Mouse (Mus musculus) left cerebral cortex, postnatal 36 days (tissue): ENCODE measurements around the gene Tlr13. TPM values are rescaled to one million over a fixed set of nuclear protein-coding genes. Genes with fewer than 3 reads are reported as not detected.
A peak's percentile ranks its signal among the peaks of the same experiment; 100 is the strongest.

ENCODE experiments used
- DNase-seq, 2 experiments: peaks; one replicate each; pipeline ENCODE4 v3.0.0; 2021 to 2022; ENCODE audit warnings: low spot score in 2 of 2, mixed read lengths in 1 of 2
- intact Hi-C: fragments of 180-260 bp; cut with DNase I; formaldehyde crosslinking; loops from one replicate; pipeline ENCODE4 v1.15.1; 2025
- total RNA-seq, 2 experiments: library from RNA; stranded (reverse); gene quantifications; 2 replicates each; pipeline ENCODE4 v1.2.3; 2021

Tlr13 gene
- total RNA-seq: 1 to 10 TPM; 1.2 to 1.3 TPM

DNA sequence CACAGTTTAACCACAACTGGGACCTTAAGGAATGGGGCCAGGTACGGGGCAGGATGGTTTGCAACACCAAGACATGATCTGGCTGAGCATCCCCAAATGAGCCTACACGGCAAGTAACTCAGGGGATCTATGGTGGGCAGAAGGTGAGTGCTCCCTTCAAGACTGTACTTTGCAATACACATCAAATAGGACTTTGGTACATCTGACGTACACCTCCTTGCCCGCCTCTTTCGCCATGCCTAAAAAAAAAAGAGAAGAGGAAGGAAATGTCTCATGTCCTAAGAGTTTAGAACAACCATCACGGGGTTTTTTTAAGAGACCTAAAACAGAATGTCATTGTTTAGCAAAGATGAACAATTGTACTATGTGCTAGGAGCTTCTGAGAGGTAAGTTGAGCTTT lies at the start of gene Tlr13:
Gene Tlr13, plus strand, starts transcription at position 269 of the 400 bp plus-strand sequence.
- DNase-seq: no peak
- intact Hi-C loops: no loop called here

DNA sequence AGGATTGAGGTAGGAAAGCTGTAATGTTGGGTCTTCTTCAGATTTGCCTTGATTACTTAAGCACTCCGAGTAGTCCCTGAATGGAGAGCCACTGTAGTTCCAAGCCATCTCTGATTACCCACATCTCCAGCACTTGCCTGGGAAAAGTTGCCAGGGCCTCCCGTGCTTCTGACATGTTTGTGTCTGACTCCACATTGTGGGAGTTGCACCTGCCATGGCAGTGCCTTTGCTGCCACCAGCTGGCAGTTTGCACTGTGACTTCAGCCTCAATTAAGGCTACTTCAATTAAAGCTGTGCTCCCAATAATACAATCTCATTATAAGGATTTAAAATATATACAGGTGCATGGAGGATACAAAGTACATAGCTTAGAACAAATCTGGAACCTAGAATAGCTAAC lies 37.5 kb upstream of the Tlr13 start:
- intact Hi-C loops: no loop called here
- no peak for DNase-seq

DNA sequence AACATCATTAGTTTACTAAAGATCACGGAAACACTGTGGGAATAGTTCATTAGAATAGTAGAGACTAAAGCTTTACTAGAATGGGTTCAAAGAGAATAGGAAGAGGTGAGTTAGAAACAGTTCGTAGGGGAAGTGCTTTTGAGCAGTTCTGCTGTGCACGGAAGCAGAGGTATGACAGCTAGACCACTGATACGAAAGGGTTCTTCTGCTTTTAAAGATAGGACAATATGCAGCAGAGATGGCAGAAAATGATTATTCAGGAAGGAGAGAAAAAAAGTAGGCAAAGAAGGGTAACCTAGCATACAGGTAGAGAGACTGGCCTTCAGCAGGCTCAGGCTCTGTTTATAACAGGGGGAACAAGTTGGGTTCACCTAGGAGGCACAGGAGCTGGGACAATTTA lies 29.1 kb upstream of the Tlr13 start:
- no peak for DNase-seq
- intact Hi-C loops: no loop called here

DNA sequence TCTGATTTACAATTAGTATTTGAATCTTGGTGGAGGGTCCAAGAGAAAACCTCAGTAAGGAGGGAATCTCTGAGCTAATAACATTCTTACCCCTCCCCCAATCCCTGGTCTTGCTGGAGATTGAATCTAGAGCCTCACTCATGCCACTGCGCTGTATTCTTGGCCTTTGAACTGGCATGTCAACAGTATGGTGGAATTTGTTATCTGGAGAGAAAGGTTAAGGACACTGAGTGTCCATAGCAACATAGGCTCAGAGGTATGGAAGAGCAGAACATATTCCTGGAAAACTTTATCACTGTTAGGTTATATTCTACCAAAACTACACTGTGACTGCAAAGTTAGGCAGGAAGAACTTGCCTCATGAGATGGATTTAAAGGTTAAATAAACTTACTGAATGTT lies 28.3 kb upstream of the Tlr13 start:
- no peak for DNase-seq
- intact Hi-C loops: no loop called here

DNA sequence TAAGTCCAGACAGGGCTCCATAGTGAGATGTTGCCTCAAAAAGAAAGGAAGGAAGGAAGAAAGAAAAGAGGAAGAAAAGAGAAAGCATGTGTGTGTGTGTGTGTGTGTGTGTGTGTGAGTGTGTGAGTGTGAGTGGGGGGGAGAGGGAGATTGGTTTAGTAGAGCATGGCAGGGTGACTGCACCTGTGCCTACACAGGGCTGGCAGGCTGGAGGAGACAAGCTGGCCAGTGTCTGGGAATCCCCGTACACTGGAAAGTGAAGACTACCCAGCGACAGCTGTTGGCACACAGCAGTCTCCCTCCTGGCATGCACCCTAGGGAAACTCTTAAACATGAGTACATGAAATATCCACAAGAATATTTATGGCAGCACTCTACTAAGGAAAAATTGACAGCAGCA lies 20.2 kb upstream of the Tlr13 start:
- intact Hi-C loops: no loop called here
- DNase-seq: no peak

DNA sequence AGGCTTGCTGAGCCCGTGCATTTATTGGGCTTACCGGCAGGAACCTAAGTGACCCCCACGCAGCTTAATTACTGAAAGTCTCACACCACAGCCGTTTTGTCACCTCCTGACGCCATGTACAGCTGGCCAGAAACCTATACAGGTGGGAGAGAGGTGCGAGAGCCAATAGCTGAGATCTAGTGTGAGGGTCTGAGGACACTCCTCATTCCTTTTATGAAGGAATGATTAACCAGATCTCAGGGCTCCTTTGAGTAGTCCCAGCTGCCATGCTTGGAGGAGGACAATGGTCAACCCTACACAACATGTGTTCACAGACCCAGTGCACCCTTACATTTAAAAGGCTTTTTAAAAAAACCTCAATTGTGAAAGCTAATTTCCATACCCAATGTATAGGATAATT lies 14.7 kb upstream of the Tlr13 start:
- intact Hi-C loops: no loop called here
- no peak for DNase-seq

DNA sequence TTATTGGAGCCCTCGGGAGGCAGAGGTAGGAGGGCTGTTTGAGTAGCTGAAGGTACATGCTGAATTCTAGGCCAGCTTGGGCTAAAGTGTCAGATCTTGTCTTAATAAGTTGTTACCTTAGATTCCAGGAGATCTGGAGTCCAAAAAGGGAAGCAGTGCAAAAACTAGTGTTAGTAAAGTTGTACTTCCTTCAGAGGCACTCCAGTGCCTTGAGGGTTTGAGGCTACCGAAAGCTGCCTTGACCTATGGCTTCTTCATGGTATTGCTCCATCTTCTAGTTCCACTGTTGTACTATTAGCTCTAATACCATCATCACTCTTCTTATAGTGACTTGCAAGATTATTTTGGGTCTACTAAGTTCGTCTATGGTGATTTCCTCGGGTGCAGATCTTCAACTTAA lies 13.1 kb upstream of the Tlr13 start:
- intact Hi-C loops: no loop called here
- DNase-seq: no peak

DNA sequence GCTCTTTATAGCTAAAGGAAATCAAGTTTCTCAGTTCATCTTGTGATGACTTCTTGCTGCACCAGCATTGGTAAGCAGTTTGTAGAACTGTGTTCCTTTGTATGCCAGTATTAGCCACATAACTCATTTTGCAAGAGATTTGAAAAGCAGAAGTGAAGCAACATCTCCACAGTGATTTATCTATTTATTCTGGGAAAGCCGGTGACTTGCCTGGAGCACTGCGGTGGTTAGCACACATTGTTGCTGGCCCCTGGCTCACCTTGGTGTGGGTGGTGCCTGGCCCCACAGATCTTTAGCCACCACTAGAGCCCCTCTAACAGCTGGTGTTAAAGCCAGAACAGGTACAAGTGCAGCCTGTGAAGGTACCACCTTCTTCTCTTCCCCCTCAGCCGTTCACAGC lies 8.1 kb upstream of the Tlr13 start:
- intact Hi-C loops: no loop called here
- DNase-seq: no peak

DNA sequence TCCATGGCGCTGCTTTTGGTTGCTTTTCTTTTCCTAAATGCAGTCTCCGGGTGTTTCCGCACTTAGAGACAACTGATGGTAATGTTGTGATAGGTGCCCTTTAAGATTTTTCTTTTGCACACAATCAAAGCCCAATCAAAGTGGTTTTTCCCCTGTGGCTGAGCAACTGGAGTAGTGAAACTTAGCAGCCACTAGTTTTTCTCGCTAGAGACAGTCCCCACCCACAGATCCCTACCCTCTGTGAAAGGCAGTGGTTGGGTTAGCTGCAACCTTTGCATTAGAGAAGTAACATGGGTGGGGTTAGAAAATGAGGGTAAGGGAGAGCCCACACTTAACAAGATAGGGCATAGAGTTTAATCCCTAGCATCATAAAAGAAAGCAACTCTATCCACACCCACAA lies 7.5 kb upstream of the Tlr13 start:
- intact Hi-C loops: no loop called here
- DNase-seq: no peak

DNA sequence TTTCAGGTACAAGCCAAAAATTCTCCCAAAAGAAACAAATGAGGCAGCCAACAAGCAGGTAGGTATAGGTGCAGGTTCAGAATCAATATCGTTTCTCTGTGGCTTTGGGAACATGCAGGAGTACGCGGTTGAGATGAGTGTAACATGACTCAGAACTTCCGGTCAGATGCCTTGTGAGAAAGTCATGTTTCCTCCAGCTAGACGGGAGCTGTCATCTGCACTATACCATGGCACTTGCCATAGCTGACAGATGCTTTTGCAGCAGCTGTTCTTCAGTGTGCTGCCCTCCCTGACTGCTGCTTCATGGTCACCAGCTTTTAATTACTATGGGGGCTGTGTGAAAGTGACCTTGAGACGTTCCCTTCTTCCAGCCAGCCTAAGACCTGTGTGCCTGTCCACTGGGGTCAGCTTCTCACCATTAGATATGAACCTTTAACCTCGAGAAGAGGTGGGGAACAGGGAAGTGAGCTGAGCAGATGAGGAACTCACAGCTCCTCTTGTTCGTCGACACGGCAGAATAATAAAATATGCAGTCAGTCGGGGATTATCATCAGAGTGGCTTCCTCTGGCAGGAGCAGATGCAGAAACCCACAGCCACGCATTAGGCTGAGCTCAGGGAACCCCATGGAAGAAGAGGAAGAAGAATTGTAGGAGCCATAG lies 7.0 kb upstream of the Tlr13 start:
- no peak for DNase-seq
- intact Hi-C loops: no loop called here

DNA sequence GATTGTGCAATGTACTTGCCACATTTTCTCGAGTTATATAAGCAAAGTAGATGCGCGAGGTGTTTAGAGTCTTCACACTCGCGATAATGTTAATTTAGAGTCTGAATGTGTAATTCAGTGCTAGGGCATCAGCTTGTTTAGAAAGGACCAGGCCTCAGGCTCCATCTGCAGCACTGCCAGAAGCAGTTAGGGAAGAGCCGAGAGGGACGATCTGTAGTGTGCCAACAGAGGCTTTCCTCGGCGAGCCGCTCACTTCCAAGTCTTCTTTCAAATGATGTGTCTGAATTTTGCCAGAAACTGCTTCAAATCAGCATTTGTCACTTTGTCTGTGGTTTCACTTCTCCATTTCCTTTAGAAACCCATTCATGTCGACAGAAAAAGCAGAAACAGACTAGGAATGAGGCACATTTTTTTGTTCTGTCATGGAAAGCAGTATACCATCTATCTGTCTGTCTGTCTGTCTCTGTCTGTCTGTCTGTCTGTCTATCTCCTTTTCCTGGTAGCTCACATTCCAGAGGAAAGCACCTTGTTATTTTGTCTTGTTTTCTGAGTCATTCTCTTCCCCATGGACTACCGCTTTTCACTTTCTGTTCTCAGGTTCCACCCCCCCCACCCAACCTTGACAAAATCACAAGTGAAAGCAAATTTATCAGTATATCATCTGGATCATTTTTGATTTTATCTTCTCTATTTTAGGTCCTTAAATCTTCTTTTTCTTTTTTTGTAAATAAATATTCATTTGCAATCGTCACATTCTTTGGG lies 3.5 kb upstream of the Tlr13 start:
- intact Hi-C loops: no loop called here
- DNase-seq: peak; percentile 5

DNA sequence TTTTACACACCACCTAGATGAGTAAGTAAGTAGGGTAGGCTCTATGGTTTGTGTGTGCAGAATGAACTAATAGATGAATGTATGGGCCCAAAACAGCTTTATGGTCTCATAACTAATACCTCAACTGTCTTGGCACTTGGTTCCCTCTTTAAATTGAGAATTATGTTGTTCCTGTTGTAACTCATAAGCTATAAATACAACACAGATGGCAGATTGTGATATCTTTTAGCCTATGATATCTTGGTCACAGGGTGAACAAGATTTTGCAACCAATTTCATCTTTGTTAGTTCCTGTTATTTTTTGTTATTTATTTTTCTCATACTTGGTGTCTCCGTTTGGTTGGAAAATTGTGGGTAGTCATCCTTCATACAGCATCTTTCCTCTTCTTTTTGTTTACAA lies 5.2 kb downstream of the Tlr13 start:
- intact Hi-C loops: no loop called here
- no peak for DNase-seq

DNA sequence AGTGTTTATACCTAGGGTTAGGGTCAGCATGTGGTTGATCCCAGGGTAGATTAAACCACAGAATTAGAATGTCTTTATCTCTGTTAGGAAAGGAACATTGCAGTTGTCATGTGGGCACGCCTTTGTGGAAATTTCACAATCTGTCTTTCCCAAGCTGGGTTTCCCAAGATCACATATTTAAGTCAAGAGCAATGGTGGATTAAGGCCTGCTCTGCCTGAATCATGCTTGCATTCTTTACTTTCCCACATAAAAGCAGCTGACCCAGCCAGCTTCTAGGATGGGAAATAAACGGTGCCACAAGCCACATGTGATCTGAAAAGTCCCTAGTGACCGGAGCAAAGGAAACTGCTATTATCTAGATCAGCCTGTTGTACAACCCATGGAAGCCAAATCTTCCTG lies 6.5 kb downstream of the Tlr13 start:
- intact Hi-C loops: no loop called here
- DNase-seq: no peak

DNA sequence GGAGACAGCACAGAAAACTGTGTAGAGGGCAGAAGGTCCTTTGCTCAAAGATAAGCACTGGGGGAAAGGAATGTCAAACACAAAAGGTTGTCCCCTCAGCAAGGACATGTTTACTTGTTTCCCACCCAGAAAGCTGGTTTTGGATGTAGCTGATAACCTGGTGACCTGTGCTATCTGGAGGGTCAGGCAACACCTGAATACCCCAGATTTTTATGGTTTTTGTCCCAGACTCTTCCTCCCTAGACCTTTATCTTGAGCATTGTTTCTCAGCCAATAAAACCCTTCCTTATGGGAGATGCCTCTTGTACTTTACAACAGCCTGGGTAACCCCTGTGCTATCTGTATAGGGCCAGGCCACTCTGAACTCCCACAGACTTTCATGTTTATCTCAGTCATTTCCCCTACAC lies 11.2 kb downstream of the Tlr13 start:
- DNase-seq: no peak
- intact Hi-C loops: no loop called here

DNA sequence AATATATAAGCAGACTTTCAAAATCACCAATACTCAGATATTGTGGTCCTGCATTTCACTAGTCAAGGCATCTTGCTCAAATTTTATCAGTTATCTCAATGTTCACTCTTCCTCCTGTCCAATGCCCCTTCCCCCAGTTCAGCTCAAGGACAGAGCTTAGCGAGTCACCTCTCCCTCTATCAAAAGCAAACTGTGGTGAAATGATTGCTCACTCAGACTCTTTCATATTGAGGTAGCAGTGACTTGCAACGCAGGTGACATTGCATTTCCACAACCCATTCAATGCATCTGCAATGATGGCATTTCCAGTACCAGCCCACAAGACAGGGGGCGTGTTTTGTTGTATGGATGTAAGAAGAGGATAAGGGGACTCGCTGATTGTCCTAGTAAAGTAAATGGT lies 12.9 kb downstream of the Tlr13 start:
- DNase-seq: no peak
- intact Hi-C loops: no loop called here

DNA sequence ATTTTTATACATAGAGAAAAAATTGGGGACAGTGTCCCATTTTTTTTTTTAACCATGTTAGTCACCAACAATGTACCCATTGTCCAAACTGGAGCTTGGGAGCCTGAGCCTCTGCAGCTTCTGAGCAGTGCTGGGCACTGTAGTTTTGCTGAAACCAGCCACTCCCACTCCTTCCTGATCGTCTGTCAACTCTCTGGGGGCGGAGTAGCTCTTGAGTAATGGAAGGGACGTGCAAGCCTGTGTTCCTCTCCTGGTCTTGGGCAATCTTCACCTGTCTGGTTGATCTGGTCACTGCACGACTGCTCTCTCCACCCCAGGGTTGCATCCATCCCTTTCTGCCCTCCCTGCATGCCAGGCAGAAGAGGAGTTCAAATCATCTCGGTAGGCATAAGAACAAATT lies 21.0 kb downstream of the Tlr13 start:
- intact Hi-C loops: no loop called here
- DNase-seq: no peak

DNA sequence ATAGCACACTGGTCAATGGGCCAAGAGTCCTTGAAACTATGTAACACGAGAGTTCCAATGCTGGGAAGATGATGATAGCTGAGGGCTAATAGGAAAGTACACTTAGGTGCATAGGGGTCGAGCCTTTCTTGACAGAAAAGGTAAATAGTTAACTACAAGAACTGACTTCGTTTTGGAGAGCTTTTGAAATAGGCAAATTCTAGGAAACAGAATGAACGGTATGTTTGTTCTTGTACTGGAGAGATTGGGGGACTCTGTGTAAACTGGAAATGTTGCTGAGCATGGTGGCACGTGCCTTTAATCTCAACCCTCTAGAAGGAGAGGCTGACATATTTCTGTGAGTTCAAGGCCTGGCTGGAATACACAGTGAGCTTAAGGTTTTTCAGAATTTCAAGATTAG lies 21.6 kb downstream of the Tlr13 start:
- intact Hi-C loops: no loop called here
- DNase-seq: no peak

DNA sequence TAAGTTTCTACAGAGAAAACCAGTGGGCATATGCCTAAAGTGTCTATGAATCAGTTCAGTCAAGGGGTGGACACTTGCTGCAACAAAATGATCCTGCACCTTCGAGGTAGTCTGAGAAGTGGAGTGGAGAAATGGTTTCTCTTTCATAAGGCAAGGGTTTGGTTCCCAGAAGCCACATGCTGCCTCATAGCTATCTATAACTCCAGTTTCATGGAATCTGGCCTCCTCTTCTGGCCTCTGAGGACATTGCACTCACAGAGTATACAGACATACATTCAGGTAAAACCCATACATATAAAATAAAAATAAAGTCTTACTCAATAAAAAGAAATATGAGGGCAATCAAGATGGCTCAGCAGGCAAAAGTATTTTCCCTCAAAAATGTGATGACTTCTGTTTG lies 22.1 kb downstream of the Tlr13 start:
- DNase-seq: no peak
- intact Hi-C loops: no loop called here

DNA sequence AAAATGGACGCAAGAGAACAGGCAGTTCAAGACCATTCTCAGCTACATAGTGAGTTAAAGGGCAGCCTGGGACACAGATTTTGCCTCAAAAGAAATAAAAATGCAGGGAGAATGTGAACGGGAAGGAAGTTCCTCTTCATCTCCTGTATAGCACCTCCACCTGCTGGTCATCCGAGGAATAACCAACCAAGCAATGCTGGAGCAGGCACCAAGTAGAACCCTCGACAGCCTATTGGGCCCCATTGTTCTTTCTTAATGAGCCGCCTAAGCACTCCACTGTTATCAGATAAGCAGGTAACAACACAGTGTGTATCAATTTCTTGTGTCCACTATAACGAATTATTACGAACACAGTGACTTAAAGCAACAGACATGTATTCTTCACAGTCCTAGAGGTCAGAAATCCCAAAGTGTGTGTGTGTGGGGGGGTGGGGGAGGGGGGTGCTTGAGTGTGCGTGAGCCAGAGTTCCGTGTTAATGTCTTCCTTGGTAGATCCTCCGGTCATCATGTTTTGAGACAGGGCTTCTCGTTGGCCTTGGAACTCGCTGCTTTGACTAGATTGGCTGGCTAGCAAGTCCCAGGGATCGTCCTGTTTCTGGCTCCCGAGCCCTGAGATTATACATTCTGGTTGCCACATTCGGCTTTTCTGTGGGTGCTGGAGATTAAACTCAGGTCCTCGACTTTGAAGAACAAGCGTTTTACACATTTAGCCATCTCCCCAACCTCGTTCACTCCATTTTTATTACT lies 28.3 kb downstream of the Tlr13 start:
- DNase-seq: peak; percentile 15 to 64
- intact Hi-C loops: loop anchor here (1.0 kb wide), 1 partner anchor 144 kb away; the partner anchor contains the start of gene Atp7a

DNA sequence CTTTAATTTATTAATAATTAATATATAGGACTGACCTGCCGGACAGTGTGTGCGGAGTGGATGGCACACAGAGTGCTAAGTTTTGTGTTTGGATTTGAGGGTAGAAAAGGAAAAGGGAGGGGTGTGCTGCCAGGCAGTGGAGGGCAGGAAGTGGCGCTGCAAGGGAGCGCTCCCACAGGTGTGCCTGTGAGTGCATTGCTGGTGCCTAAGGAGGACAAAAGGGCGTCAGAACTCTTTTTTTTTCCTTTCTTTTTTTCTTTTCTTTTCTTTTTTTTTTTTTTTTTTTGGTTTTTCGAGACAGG lies 28.8 kb downstream of the Tlr13 start:
- intact Hi-C loops: loop anchor here (1.0 kb wide), 1 partner anchor 145 kb away; the partner anchor contains the start of gene Atp7a
- no peak for DNase-seq

DNA sequence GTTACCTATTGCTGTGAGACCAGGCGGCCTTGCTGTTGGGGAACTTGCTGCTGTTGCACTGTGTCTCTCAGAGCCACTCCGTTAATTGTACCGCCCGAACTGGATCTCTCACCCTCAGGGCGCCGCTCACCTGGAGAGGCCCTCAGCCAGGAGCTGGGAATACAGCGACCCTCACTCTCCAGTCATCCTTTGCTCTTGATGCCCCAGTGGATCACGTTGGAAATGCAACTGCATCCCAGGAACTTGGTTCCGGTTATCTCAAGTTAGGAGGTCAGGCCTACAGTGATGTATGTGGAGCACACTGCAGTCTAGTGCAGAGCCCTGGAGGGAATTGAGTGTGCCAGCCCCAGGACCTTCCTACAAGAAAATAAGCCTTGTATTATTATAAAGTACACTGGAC lies 33.3 kb downstream of the Tlr13 start:
- intact Hi-C loops: no loop called here
- no peak for DNase-seq
